Mouse (Mus musculus) lung, postnatal 0 days (tissue): ENCODE data around the gene Ppp1r35.

ENCODE experiments used
- CTCF ChIP-seq: IDR thresholded peaks from 2 replicates; pipeline ENCODE4 v1.5.1; 2016; ENCODE audit warnings: antibody characterized with exemption, mild to moderate bottlenecking
- EP300 ChIP-seq: IDR thresholded peaks from 2 replicates; pipeline ENCODE4 v1.6.1; 2016; ENCODE audit warnings: antibody characterized with exemption, mild to moderate bottlenecking, control low read depth

- no peak for TF ChIP-seq CTCF
- no peak for TF ChIP-seq EP300
These were observed 47.3 kb downstream of the Ppp1r35 start for GRCm38 (mm10) chr5:137825971-137826370.
